Comparison of ENCODE assay signal across 9 mouse cellular contexts in genomic region chr13:99237122-99237521, GRCm38 (mm10). TPM values are rescaled to one million over a fixed set of nuclear protein-coding genes. Genes with fewer than 3 reads are reported as not detected.
DNase-seq lines count a peak whose midpoint lies in the region; ATAC-seq and TF ChIP-seq lines count a peak whose summit lies in the region.
"Had no signal": no experiment of that assay in that cellular context is flagged by ENCODE, and none has a peak within 500 bp of the region (broad histone marks: within the 10 kb centered on the region; RNA-seq: fewer than 3 reads in every experiment).

No protein-coding gene starts in this region.

- no peak for TF ChIP-seq EP300 in heart, postnatal 0 days (IDR thresholded peaks at IDR 0.05; ENCODE audit: low read depth)

- no peak overlapping the region for H3K4me3 ChIP-seq in gastrocnemius, adult 2 months
- H3K4me3 ChIP-seq in kidney, postnatal 0 days (replicated peaks; ENCODE audit: low read depth, low read length), result no peak overlapping the region
- H3K4me3 ChIP-seq in heart, postnatal 0 days (ENCODE audit: low read depth, low read length), result no peak overlapping the region
- no peak overlapping the region for H3K4me3 ChIP-seq in stomach, embryonic 14.5 days (ENCODE audit: low read depth, low read length)

- H3K4me1 ChIP-seq in kidney, postnatal 0 days (replicated peaks; ENCODE audit: insufficient read depth, low read length), result peaks cover 18% of the 10 kb centered on the region
- peaks cover 42% of the 10 kb centered on the region for H3K4me1 ChIP-seq in heart, postnatal 0 days (ENCODE audit: control insufficient read depth, insufficient read depth)
- H3K4me1 ChIP-seq in stomach, embryonic 14.5 days (ENCODE audit: control insufficient read depth, insufficient read depth, low read length), result peaks cover 33% of the 10 kb centered on the region

- H3K27ac ChIP-seq in gastrocnemius, adult 2 months, result peak overlapping the region; percentile 86
- peak overlapping the region; percentile 95 for H3K27ac ChIP-seq in kidney, postnatal 0 days
- H3K27ac ChIP-seq in heart, postnatal 0 days (ENCODE audit: low read depth), result peak overlapping the region; percentile 86
- H3K27ac ChIP-seq in stomach, embryonic 14.5 days (ENCODE audit: low read length), result peak overlapping the region; percentile 88; the same call in 1 of the 2 replicates

- no peak overlapping the region for H3K9ac ChIP-seq in kidney, postnatal 0 days (ENCODE audit: low read depth, low read length)
- no peak overlapping the region for H3K9ac ChIP-seq in heart, postnatal 0 days (replicated peaks; ENCODE audit: low read depth, low read length)
- H3K9ac ChIP-seq in stomach, embryonic 14.5 days (replicated peaks; ENCODE audit: low read depth, low read length), result no peak overlapping the region

- H3K4me2 ChIP-seq in kidney, postnatal 0 days (ENCODE audit: low read length), result no peak overlapping the region
- no peak overlapping the region for H3K4me2 ChIP-seq in heart, postnatal 0 days (ENCODE audit: low read depth, low read length)
- H3K4me2 ChIP-seq in stomach, embryonic 14.5 days (replicated peaks; ENCODE audit: low read depth, low read length), result no peak overlapping the region

- no peaks in the 10 kb centered on the region for H3K36me3 ChIP-seq in kidney, postnatal 0 days (ENCODE audit: insufficient read depth, low read length)
- H3K36me3 ChIP-seq in heart, postnatal 0 days (replicated peaks; ENCODE audit: control insufficient read depth, insufficient read depth, low read length), result no peaks in the 10 kb centered on the region
- no peaks in the 10 kb centered on the region for H3K36me3 ChIP-seq in stomach, embryonic 14.5 days (ENCODE audit: control insufficient read depth, insufficient read depth, low read length)

- intact Hi-C loops in gastrocnemius, adult 2 months (cut with DNase I), result no loop called here
- intact Hi-C loops in gastrocnemius, postnatal 14 days (cut with DNase I; ENCODE audit: low total_unique reads), result no loop called here

- H3K9me3 ChIP-seq in kidney, postnatal 0 days (replicated peaks; ENCODE audit: low read length), result no peaks in the 10 kb centered on the region
- H3K9me3 ChIP-seq in heart, postnatal 0 days (replicated peaks; ENCODE audit: control insufficient read depth, low read length), result no peaks in the 10 kb centered on the region
- H3K9me3 ChIP-seq in stomach, embryonic 14.5 days (ENCODE audit: control insufficient read depth, low read depth, low read length), result no peaks in the 10 kb centered on the region

- TF ChIP-seq CTCF in gastrocnemius, adult 2 months (IDR thresholded peaks at IDR 0.05), result no peak
- no peak for TF ChIP-seq CTCF in kidney, postnatal 0 days (IDR thresholded peaks at IDR 0.05; ENCODE audit: low read depth)
- no peak for TF ChIP-seq CTCF in heart, postnatal 0 days (IDR thresholded peaks at IDR 0.05; ENCODE audit: low read depth)

- ATAC-seq in kidney, postnatal 0 days (replicated peaks; ENCODE audit: low FRiP score, low read depth), result no peak
- no peak for ATAC-seq in heart, postnatal 0 days (ENCODE audit: insufficient read depth, low read depth)
- ATAC-seq in stomach, embryonic 14.5 days (ENCODE audit: insufficient number of reproducible peaks, insufficient read depth, low FRiP score, low read depth), result no peak

- no peak for DNase-seq in gastrocnemius, adult 2 months
- DNase-seq in gastrocnemius, postnatal 14 days, result no peak
- DNase-seq in kidney, postnatal 0 days (ENCODE audit: low spot score), result no peak
- DNase-seq in kidney, adult 8-10 months, result no peak
- no peak for DNase-seq in heart, postnatal 0 days (ENCODE audit: low spot score)
- DNase-seq in natural killer cell, adult 2 months (ENCODE audit: low spot score in 2 of 2), result no peak
- DNase-seq in thymus, postnatal 25 days, result no peak
- DNase-seq: cerebellum, postnatal 25 days had no signal

- WGBS in kidney, postnatal 0 days, result 79% methylated on average over 5 of the region's 5 CpGs
- 31% methylated on average over 5 of the region's 5 CpGs for WGBS in heart, postnatal 0 days
- 71% methylated on average over 5 of the region's 5 CpGs for WGBS in stomach, embryonic 14.5 days

- no peaks in the 10 kb centered on the region for H3K27me3 ChIP-seq in kidney, postnatal 0 days (ENCODE audit: insufficient read depth, low read length)
- no peaks in the 10 kb centered on the region for H3K27me3 ChIP-seq in heart, postnatal 0 days (ENCODE audit: control insufficient read depth, insufficient read depth, low read length)
- H3K27me3 ChIP-seq in stomach, embryonic 14.5 days (ENCODE audit: control insufficient read depth, insufficient read depth, low read length), result no peaks in the 10 kb centered on the region

RNA-seq across cellular contexts. Expression of gene Zfp366, which starts 52.5 kb away (rescaled TPM):
- total RNA-seq in gastrocnemius, adult 2 months (2021), result 1 to 10 TPM; 3.1 to 7.8 TPM
- 1 to 10 TPM; 6.0 to 7.4 TPM for total RNA-seq in gastrocnemius, postnatal 14 days (2021)
- polyA plus RNA-seq in kidney, postnatal 0 days (2015; fragmentation: Nextera tagmentation; extraction: Ambion mirVana), result 0.98 and 1.2 TPM in 2 replicates
- total RNA-seq in heart, postnatal 0 days (2014; rRNA removed; ENCODE audit: low replicate concordance), result 4.5 and 5.6 TPM in 2 replicates
- polyA plus RNA-seq in heart, postnatal 0 days (2015; fragmentation: Nextera tagmentation; extraction: Ambion mirVana), result 0.82 TPM in 2 replicates
- 0.93 and 1.2 TPM in 2 replicates for polyA plus RNA-seq in stomach, embryonic 14.5 days (2014; fragmentation: Nextera tagmentation; extraction: Ambion mirVana)
